Mouse (Mus musculus): ENCODE data around the gene Olfr63. TPM values are rescaled to one million over a fixed set of nuclear protein-coding genes. Genes with fewer than 3 reads are reported as not detected.
"Not testable (repeated sequence)": the region's sequence is repeated elsewhere in the genome, so short reads cannot be mapped to it uniquely, and the experiment has no call there.

Gene Olfr63
- polyA plus RNA-seq (2016; fragmentation: Nextera tagmentation; extraction: Ambion mirVana), result 0.06 and 0.07 TPM in 2 replicates

DNA sequence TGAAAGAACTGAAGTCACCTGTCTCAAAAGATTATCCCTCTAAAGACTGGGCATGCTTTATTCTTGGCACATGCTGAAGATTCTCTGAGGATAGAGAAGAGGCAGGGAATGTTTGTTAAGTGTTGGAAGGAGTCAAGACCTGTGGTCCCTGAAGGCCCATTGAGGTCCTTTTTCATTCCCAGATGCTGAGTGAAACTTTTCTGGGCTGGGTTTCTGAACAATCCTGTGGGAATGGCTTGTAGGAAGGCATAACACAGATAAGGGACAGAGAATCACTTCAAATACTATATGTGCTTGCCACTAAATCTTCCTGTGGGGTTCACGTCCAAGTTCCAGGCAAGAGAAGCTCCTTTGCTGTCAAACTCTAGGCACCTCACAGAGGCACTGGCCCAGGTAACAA lies at the start of gene Olfr63:
Olfr63 (plus strand) TSS at position 301 of the 400 bp plus-strand sequence.
- no peaks in the 10 kb centered on the region for H3K9me3 ChIP-seq

DNA sequence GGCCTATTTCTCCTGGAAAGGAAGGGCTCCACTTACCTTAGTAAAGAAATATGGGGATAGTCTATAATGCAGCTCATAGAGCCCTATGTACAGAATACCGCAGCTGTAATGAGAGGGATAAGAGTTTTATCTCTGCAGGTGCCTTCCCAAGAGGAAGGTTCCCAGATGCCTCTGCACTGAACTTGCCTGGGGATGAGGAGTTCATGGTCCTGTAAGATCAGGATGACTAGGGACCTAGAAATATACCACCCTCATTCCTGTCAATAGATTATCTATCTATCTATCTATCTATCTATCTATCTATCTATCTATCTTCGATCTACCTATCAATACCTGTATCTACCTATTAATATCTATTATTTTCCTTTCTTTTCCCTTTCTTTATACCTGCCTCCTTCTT lies 42.9 kb upstream of the Olfr63 start, which contains the start of gene Olfr1564:
Olfr1564 (minus strand) TSS at position 101 of the 400 bp plus-strand sequence.
- Histone ChIP-seq H3K9me3 (peaks cover 21% of the 10 kb centered on the region), H3K4me1 (no peaks in the 10 kb centered on the region), H3K36me3 (replicated peaks) (no peaks in the 10 kb centered on the region), H3K4me3 (no peak within 1 kb of the TSS), H3K27ac (no peak within 1 kb of the TSS), H3K27me3 (ENCODE audit: poor library complexity, severe bottlenecking) (no peaks in the 10 kb centered on the region)
- 90% methylated on average over 2 of the region's 2 CpGs for WGBS
- DNase-seq (ENCODE audit: extremely low spot score, low spot score), result no peak

More for the DNA sequence above, at the start of gene Olfr63:
- Histone ChIP-seq H3K27ac (no peak within 1 kb of the TSS), H3K4me1 (no peaks in the 10 kb centered on the region), H3K4me3 (no peak within 1 kb of the TSS), H3K36me3 (replicated peaks) (no peaks in the 10 kb centered on the region), H3K27me3 (ENCODE audit: poor library complexity, severe bottlenecking) (no peaks in the 10 kb centered on the region)
- 79% methylated on average over 1 of the region's 1 CpGs for WGBS
- DNase-seq (ENCODE audit: extremely low spot score, low spot score), result no peak

DNA sequence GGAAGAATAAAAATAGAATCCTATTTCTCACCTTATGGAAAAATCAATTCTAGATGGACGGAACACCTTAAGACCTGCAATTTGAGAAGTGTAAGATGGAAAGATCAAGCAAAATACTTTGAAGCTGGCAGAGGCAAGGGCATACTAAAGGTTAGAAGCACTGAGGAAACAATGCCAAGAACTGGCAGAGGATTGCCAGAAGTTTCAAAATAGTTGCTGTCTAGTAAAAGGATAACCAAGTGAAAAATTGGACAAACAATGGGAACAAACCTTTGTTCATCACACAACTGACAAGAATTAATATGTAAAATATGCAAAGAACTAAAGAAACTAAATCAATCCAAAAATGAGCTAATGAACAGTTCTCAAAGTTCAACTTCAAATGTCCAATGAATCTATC lies 27.8 kb upstream of the Olfr63 start:
- not testable (repeated sequence) for H3K27me3 ChIP-seq (ENCODE audit: poor library complexity, severe bottlenecking); H3K4me1 ChIP-seq; DNase-seq (ENCODE audit: extremely low spot score, low spot score); H3K4me3 ChIP-seq; H3K27ac ChIP-seq
- peaks cover 25% of the 10 kb centered on the region for H3K36me3 ChIP-seq (replicated peaks)
- WGBS, result 100% methylated on average over 1 of the region's 1 CpGs
- peaks cover 26% of the 10 kb centered on the region for H3K9me3 ChIP-seq

DNA sequence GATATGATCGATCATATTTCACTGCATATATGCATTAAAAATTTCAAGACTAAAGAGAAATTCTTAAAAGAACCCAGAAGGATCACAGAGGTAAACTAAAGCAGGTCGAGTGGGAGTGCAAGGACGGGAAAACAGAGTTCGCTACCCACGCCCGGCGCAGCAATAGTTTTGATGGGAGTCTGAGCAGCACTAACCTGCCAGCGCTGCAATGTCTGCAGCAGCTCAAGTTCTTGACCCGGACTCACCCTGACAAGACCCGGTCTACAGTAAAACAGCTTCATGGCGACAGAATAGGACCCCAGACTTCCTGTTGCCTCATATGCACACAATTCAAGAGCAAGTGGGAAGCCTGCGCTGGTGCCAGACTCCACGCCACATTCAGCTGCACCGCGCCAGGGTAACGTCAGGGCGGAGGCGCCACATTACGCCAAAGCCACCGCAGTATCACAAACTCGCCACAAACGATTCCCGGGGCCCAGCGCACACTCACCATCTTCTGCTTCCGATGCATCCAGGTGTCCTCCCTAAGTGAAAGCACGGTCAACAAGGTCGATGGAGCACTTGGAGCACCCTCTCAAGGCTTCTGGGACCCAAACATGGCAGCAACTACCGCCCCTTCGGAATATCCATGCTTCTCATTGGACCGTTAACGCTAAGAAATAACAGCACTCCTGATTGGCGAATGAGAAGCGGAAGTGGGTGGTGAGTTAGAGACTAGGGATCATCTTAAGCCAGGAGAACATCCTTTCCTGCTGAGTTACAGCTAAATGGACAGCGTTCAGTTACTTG lies 9.8 kb upstream of the Olfr63 start, which contains the start of gene Zfp955a:
Zfp955a (minus strand) TSS at position 616 of the 789 bp plus-strand sequence.
- not testable (repeated sequence) for H3K9me3 ChIP-seq; H3K4me1 ChIP-seq; H3K27ac ChIP-seq; H3K27me3 ChIP-seq (ENCODE audit: poor library complexity, severe bottlenecking); H3K36me3 ChIP-seq (replicated peaks); H3K4me3 ChIP-seq; DNase-seq (ENCODE audit: extremely low spot score, low spot score)
- WGBS, result 52% methylated on average over 1 of the region's 34 CpGs

DNA sequence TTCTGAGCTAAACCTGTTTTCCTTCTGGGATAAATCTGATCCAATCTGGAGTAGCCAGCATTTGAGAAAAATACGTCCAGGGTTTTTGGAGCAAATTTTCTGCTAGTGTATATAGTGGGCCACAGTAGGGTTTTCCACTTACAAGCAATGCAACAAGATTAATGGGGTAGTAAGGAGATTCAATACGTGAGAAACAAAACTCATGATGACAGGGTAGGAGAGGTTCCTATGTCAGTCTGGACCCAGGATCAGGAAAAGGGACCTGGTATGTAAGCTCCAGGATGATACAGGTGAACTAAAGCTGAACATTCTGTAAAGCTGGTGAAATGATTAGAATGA lies 9.2 kb upstream of the Olfr63 start:
- not testable (repeated sequence) for H3K27ac ChIP-seq; H3K36me3 ChIP-seq (replicated peaks); H3K9me3 ChIP-seq; DNase-seq (ENCODE audit: extremely low spot score, low spot score); H3K27me3 ChIP-seq (ENCODE audit: poor library complexity, severe bottlenecking); H3K4me1 ChIP-seq; H3K4me3 ChIP-seq
- WGBS, result no CpG with 5 or more reads among the region's 2 CpGs

DNA sequence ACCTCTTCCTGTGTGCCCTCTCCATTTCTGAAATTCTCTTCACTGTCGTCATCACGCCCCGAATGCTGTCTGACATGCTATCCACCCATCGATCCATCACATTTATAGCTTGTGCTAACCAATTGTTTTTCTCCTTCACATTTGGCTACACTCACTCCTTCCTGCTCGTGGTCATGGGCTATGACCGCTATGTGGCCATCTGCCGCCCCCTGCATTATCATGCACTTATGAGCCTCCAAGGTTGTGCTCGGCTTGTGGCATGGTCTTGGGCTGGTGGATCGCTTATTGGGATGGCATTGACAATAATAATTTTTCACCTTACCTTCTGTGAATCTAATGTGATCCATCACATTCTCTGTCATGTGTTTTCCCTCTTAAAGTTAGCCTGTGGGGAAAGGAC lies 4.4 kb downstream of the Olfr63 start:
- H3K9me3 ChIP-seq, result peaks cover 7% of the 10 kb centered on the region; the same call in 1 of the 2 replicates
- H3K4me1 ChIP-seq, result no peaks in the 10 kb centered on the region
- H3K36me3 ChIP-seq (replicated peaks), result no peaks in the 10 kb centered on the region
- 88% methylated on average over 9 of the region's 9 CpGs for WGBS
- H3K27ac ChIP-seq, result no peak overlapping the region
- H3K27me3 ChIP-seq (ENCODE audit: poor library complexity, severe bottlenecking), result no peaks in the 10 kb centered on the region
- no peak for DNase-seq (ENCODE audit: extremely low spot score, low spot score)
- no peak overlapping the region for H3K4me3 ChIP-seq

DNA sequence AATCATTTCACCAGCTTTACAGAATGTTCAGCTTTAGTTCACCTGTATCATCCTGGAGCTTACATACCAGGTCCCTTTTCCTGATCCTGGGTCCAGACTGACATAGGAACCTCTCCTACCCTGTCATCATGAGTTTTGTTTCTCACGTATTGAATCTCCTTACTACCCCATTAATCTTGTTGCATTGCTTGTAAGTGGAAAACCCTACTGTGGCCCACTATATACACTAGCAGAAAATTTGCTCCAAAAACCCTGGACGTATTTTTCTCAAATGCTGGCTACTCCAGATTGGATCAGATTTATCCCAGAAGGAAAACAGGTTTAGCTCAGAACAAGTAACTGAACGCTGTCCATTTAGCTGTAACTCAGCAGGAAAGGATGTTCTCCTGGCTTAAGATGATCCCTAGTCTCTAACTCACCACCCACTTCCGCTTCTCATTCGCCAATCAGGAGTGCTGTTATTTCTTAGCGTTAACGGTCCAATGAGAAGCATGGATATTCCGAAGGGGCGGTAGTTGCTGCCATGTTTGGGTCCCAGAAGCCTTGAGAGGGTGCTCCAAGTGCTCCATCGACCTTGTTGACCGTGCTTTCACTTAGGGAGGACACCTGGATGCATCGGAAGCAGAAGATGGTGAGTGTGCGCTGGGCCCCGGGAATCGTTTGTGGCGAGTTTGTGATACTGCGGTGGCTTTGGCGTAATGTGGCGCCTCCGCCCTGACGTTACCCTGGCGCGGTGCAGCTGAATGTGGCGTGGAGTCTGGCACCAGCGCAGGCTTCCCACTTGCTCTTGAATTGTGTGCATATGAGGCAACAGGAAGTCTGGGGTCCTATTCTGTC lies 24.8 kb downstream of the Olfr63 start, which contains the start of gene Zfp955b:
Zfp955b (plus strand) TSS at position 506 of the 837 bp plus-strand sequence.
- H3K27ac ChIP-seq; H3K27me3 ChIP-seq (ENCODE audit: poor library complexity, severe bottlenecking); H3K4me1 ChIP-seq; H3K9me3 ChIP-seq; H3K36me3 ChIP-seq (replicated peaks); H3K4me3 ChIP-seq; DNase-seq (ENCODE audit: extremely low spot score, low spot score): not testable (repeated sequence)
- no CpG with 5 or more reads among the region's 25 CpGs for WGBS

DNA sequence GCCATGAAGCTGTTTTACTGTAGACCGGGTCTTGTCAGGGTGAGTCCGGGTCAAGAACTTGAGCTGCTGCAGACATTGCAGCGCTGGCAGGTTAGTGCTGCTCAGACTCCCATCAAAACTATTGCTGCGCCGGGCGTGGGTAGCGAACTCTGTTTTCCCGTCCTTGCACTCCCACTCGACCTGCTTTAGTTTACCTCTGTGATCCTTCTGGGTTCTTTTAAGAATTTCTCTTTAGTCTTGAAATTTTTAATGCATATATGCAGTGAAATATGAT lies 25.3 kb downstream of the Olfr63 start:
- not testable (repeated sequence) for H3K27me3 ChIP-seq (ENCODE audit: poor library complexity, severe bottlenecking)
- WGBS, result no CpG with 5 or more reads among the region's 9 CpGs

More for the DNA sequence above, 25.3 kb downstream of the Olfr63 start:
- H3K36me3 ChIP-seq (replicated peaks); H3K9me3 ChIP-seq; H3K4me3 ChIP-seq; DNase-seq (ENCODE audit: extremely low spot score, low spot score); H3K27ac ChIP-seq; H3K4me1 ChIP-seq: not testable (repeated sequence)

Other genes with a start within 250 kb of the Olfr63 start
- 16.6 and 17.0 TPM in 2 replicates for gene Zfp763, start 231.3 kb upstream of the Olfr63 start, polyA plus RNA-seq (2016; fragmentation: Nextera tagmentation; extraction: Ambion mirVana)
- gene 4921501E09Rik, start 196.6 kb upstream of the Olfr63 start, polyA plus RNA-seq (2016; fragmentation: Nextera tagmentation; extraction: Ambion mirVana), result not detected in 2 replicates
- 5.8 and 7.0 TPM in 2 replicates for gene Zfp563, start 175.4 kb upstream of the Olfr63 start, polyA plus RNA-seq (2016; fragmentation: Nextera tagmentation; extraction: Ambion mirVana)
- gene Morc2b, start 125.0 kb upstream of the Olfr63 start, polyA plus RNA-seq (2016; fragmentation: Nextera tagmentation; extraction: Ambion mirVana), result not detected in 2 replicates
- 0.05 TPM in 1 of 2 replicates, not detected in the other for gene Olfr55, start 96.2 kb upstream of the Olfr63 start, polyA plus RNA-seq (2016; fragmentation: Nextera tagmentation; extraction: Ambion mirVana)
- not detected in 2 replicates for gene Olfr239, start 73.4 kb upstream of the Olfr63 start, polyA plus RNA-seq (2016; fragmentation: Nextera tagmentation; extraction: Ambion mirVana)
- gene Olfr1564, start 43.0 kb upstream of the Olfr63 start, polyA plus RNA-seq (2016; fragmentation: Nextera tagmentation; extraction: Ambion mirVana), result not detected in 2 replicates
- 17.5 and 17.8 TPM in 2 replicates for gene Zfp955a, start 9.5 kb upstream of the Olfr63 start, polyA plus RNA-seq (2016; fragmentation: Nextera tagmentation; extraction: Ambion mirVana)
- 9.5 and 12.2 TPM in 2 replicates for gene Zfp955b, start 24.9 kb downstream of the Olfr63 start, polyA plus RNA-seq (2016; fragmentation: Nextera tagmentation; extraction: Ambion mirVana)
- gene Zfp81, start 94.2 kb downstream of the Olfr63 start, polyA plus RNA-seq (2016; fragmentation: Nextera tagmentation; extraction: Ambion mirVana), result 12.3 and 13.0 TPM in 2 replicates
- gene Zfp101, start 130.0 kb downstream of the Olfr63 start, polyA plus RNA-seq (2016; fragmentation: Nextera tagmentation; extraction: Ambion mirVana), result 18.3 and 20.4 TPM in 2 replicates
- not detected in 2 replicates for gene Actl9, start 168.2 kb downstream of the Olfr63 start, polyA plus RNA-seq (2016; fragmentation: Nextera tagmentation; extraction: Ambion mirVana)

All from forebrain, embryonic 10.5 days (tissue).